Comparison of ENCODE assay signal across 7 mouse cellular contexts in the genomic region with DNA sequence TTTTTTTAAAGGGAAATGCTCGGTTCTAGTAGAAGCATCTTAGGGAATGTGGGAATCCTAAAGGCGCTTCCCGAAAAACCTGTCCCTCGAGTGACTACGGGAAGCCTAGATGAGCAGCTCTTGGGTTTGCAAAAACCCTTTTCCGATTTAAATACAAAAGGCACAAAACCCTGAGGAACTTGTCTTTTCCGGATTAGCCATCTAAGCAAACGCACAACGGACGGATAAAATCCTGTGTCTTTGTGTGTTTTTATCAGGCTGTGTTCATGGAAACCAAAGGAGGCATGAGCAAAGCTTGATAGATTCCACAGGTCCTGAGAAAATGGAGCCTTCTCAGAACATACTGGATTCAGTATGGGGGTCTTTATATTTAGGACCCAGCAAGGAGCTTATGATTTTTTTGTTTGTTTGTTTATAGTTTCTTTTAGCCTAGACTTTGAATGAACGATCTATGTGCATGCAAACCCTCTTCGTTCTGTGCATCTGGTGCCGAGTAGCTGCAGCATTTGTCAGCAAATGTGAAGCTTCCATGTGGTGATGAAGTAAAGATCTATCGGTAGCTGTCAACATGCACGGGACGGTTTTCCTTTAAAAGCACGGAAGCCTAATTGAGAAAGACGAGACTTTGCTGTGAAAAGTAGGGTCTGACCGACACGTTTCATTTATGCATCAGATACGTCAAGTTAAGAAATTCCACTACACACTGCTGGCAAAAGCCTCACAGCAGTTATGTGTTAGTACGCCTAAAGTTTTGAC. TPM values are rescaled to one million over a fixed set of nuclear protein-coding genes. Genes with fewer than 3 reads are reported as not detected.
DNase-seq lines count a peak whose midpoint lies in the region; ATAC-seq and TF ChIP-seq lines count a peak whose summit lies in the region.

No protein-coding gene starts in this region.

- H3K4me2 ChIP-seq in lung, embryonic 14.5 days = peak overlapping the region; percentile 73
- H3K4me2 ChIP-seq in embryonic facial prominence, embryonic 14.5 days (ENCODE audit: low read depth, low read length) = peak overlapping the region; percentile 65
- peak overlapping the region; percentile 65 for H3K4me2 ChIP-seq in hindbrain, postnatal 0 days (ENCODE audit: low read depth, low read length)

- WGBS in lung, embryonic 14.5 days = 2% methylated on average over 22 of the region's 22 CpGs
- 1% methylated on average over 22 of the region's 22 CpGs for WGBS in embryonic facial prominence, embryonic 14.5 days
- 1% methylated on average over 22 of the region's 22 CpGs for WGBS in hindbrain, postnatal 0 days

- no peaks in the 10 kb centered on the region for H3K27me3 ChIP-seq in lung, embryonic 14.5 days (ENCODE audit: insufficient read depth, low read length)
- no peaks in the 10 kb centered on the region for H3K27me3 ChIP-seq in embryonic facial prominence, embryonic 14.5 days (replicated peaks; ENCODE audit: control insufficient read depth, insufficient read depth, low read length)
- no peaks in the 10 kb centered on the region for H3K27me3 ChIP-seq in hindbrain, postnatal 0 days (ENCODE audit: insufficient read depth, low read length)

- H3K27ac ChIP-seq in lung, embryonic 14.5 days (ENCODE audit: low read depth) = no peak overlapping the region
- no peak overlapping the region; the same call in 1 of the 2 replicates for H3K27ac ChIP-seq in embryonic facial prominence, embryonic 14.5 days (replicated peaks; ENCODE audit: low read depth, low read length)
- peak overlapping the region; percentile 83 for H3K27ac ChIP-seq in hindbrain, postnatal 0 days

- peak overlapping the region; percentile 34 for H3K4me3 ChIP-seq in lung, embryonic 14.5 days (ENCODE audit: low read depth, low read length)
- H3K4me3 ChIP-seq in embryonic facial prominence, embryonic 14.5 days (ENCODE audit: low read depth, low read length) = peak overlapping the region; percentile 44
- H3K4me3 ChIP-seq in hindbrain, postnatal 0 days (ENCODE audit: low read length) = peak overlapping the region; percentile 55

- TF ChIP-seq CTCF in lung, embryonic 14.5 days (IDR thresholded peaks at IDR 0.05; ENCODE audit: low read depth) = no peak
- TF ChIP-seq CTCF in hindbrain, postnatal 0 days (IDR thresholded peaks at IDR 0.05; ENCODE audit: low read depth) = no peak

- no peaks in the 10 kb centered on the region for H3K9me3 ChIP-seq in lung, embryonic 14.5 days (ENCODE audit: low read depth, low read length)
- H3K9me3 ChIP-seq in embryonic facial prominence, embryonic 14.5 days (ENCODE audit: control insufficient read depth, low read length) = no peaks in the 10 kb centered on the region
- no peaks in the 10 kb centered on the region for H3K9me3 ChIP-seq in hindbrain, postnatal 0 days (ENCODE audit: low read length)

- peak; percentile 49 for DNase-seq in lung, embryonic 14.5 days
- DNase-seq in lung, postnatal 25 days (ENCODE audit: low spot score) = no peak
- peak; percentile 30 for DNase-seq in embryonic facial prominence, embryonic 14.5 days (ENCODE audit: low spot score)
- DNase-seq in hindbrain, postnatal 0 days (ENCODE audit: low spot score) = peak; percentile 65
- peak; percentile 48 for DNase-seq in neural tube, embryonic 10.5 days (ENCODE audit: extremely low spot score, low spot score)
- DNase-seq in thymus, postnatal 25 days = no peak
- DNase-seq in lung, postnatal 36 days = no peak

- H3K36me3 ChIP-seq in lung, embryonic 14.5 days (ENCODE audit: insufficient read depth) = no peaks in the 10 kb centered on the region
- no peaks in the 10 kb centered on the region for H3K36me3 ChIP-seq in embryonic facial prominence, embryonic 14.5 days (ENCODE audit: control insufficient read depth, insufficient read depth, low read length)
- H3K36me3 ChIP-seq in hindbrain, postnatal 0 days (ENCODE audit: insufficient read depth, low read length) = no peaks in the 10 kb centered on the region

- no peaks in the 10 kb centered on the region for H3K4me1 ChIP-seq in lung, embryonic 14.5 days (ENCODE audit: insufficient read depth)
- H3K4me1 ChIP-seq in embryonic facial prominence, embryonic 14.5 days (ENCODE audit: control insufficient read depth, insufficient read depth, low read length) = no peaks in the 10 kb centered on the region; the same call in 1 of the 2 replicates
- H3K4me1 ChIP-seq in hindbrain, postnatal 0 days (ENCODE audit: insufficient read depth, low read length) = peaks cover 4% of the 10 kb centered on the region; the same call in 1 of the 2 replicates

- H3K9ac ChIP-seq in lung, embryonic 14.5 days = peak overlapping the region; percentile 41
- peak overlapping the region; percentile 57 for H3K9ac ChIP-seq in embryonic facial prominence, embryonic 14.5 days (ENCODE audit: low read depth, low read length)
- peak overlapping the region; percentile 64 for H3K9ac ChIP-seq in hindbrain, postnatal 0 days (replicated peaks; ENCODE audit: low read length)

- no peak for ATAC-seq in lung, embryonic 14.5 days (ENCODE audit: insufficient read depth)
- ATAC-seq in embryonic facial prominence, embryonic 14.5 days (ENCODE audit: low read depth) = no peak
- no peak for ATAC-seq in hindbrain, postnatal 0 days

RNA-seq across cellular contexts. Expression of a gene that starts 0.6 kb away (rescaled TPM):
- polyA plus RNA-seq in lung, embryonic 14.5 days (2014; fragmentation: Nextera tagmentation; extraction: Ambion mirVana) = 0.38 and 0.53 TPM in 2 replicates
- polyA plus RNA-seq in embryonic facial prominence, embryonic 14.5 days (2014; fragmentation: Nextera tagmentation; extraction: Ambion mirVana) = 3.1 and 4.1 TPM in 2 replicates
- total RNA-seq in hindbrain, postnatal 0 days (2014; rRNA removed) = 50.0 and 56.5 TPM in 2 replicates
- 32.6 and 35.5 TPM in 2 replicates for polyA plus RNA-seq in hindbrain, postnatal 0 days (2015; fragmentation: Nextera tagmentation; extraction: Ambion mirVana)

Comparison
In these comparisons a context has a peak if more than half of its experiments do, and no peak if none do; other contexts are left out.
1. DNase-seq: peak in lung, embryonic 14.5 days (single experiment), embryonic facial prominence, embryonic 14.5 days (single experiment), hindbrain, postnatal 0 days (single experiment) and neural tube, embryonic 10.5 days (single experiment); none in lung, postnatal 25 days (single experiment), thymus, postnatal 25 days (single experiment) and lung, postnatal 36 days (single experiment).
2. Peak in every context shown above with its lines, with median percentiles within 50 percentile points of each other: H3K4me2 ChIP-seq, H3K4me3 ChIP-seq and H3K9ac ChIP-seq.